Mouse (Mus musculus) small intestine, adult 2 months (tissue): ENCODE measurements around the gene Mark4. TPM values are rescaled to one million over a fixed set of nuclear protein-coding genes. Genes with fewer than 3 reads are reported as not detected.

Experiments used
- H3K27ac ChIP-seq: fragments of 200-500 bp; 2 replicates; pipeline ENCODE4 v1.5.1; 2012; ENCODE audit warnings: low read depth, low read length, control low read depth, inconsistent platforms; ENCODE audit not compliant: insufficient read depth
- H3K27me3 ChIP-seq: fragments of 200-500 bp; 2 replicates; pipeline ENCODE4 v1.6.1; 2012; ENCODE audit warnings: mild to moderate bottlenecking, moderate library complexity, low read length, inconsistent platforms; ENCODE audit not compliant: control insufficient read depth, insufficient read depth
- H3K36me3 ChIP-seq: fragments of 200-500 bp; 2 replicates; pipeline ENCODE4 v1.6.1; 2012; ENCODE audit warnings: mild to moderate bottlenecking, low read length, control low read depth, inconsistent platforms; ENCODE audit not compliant: control insufficient read depth, insufficient read depth
- H3K4me1 ChIP-seq: fragments of 200-500 bp; 2 replicates; pipeline ENCODE4 v1.6.1; 2012; ENCODE audit warnings: low read length, inconsistent platforms, mixed read lengths; ENCODE audit not compliant: control insufficient read depth, insufficient read depth, insufficient read length
- H3K4me3 ChIP-seq: fragments of 200-500 bp; 2 replicates; pipeline ENCODE4 v1.5.1; 2012; ENCODE audit warnings: low read depth, mild to moderate bottlenecking, control low read depth, inconsistent platforms, low read length, moderate library complexity
- CTCF ChIP-seq: fragments of 200-500 bp; IDR thresholded peaks from 2 replicates; pipeline ENCODE4 v1.5.1; 2012; ENCODE audit warnings: low read depth, mild to moderate bottlenecking, control low read depth, inconsistent platforms, low read length, moderate library complexity, mixed read lengths; ENCODE audit not compliant: insufficient replicate concordance, insufficient read length; ENCODE audit errors: extremely low read depth
- POLR2A ChIP-seq: fragments of 200-500 bp; IDR thresholded peaks from 2 replicates; pipeline ENCODE4 v1.6.1; 2012; ENCODE audit warnings: low read depth, mild to moderate bottlenecking, control low read depth, inconsistent platforms, low read length, moderate library complexity
- WGBS: fragments of 180-500 bp; shearing (Covaris S2); methylation state at CpG from one replicate; pipeline ENCODE4 v1.1.7; 2018; 5-methylcytosine and 5-hydroxymethylcytosine counted together
- polyA plus RNA-seq: library from polyadenylated mRNA; depleted of rRNA; stranded (reverse); fragments of >200 nt; gene quantifications from 2 replicates; pipeline ENCODE4 v1.2.3, GENCODE M21; 2012; rRNA removed

Mark4 gene
- polyA plus RNA-seq, result 11.6 and 27.4 TPM in 2 replicates

GRCm38 (mm10) chr7:19458591-19459111, at the start of gene Mark4:
Gene Mark4 (minus strand): TSS chr7:19458821.
- TF ChIP-seq POLR2A, result peak; percentile 55; the same call in 1 of the 2 replicates
- 0 out of 2 replicates have a peak, but pooled peaks have one; percentile 3 for TF ChIP-seq CTCF

GRCm38 (mm10) chr7:19507612-19507981, 49.0 kb upstream of the Mark4 start:
- Histone ChIP-seq H3K4me1 (peaks cover 16% of the 10 kb centered on the region), H3K36me3 (no peaks in the 10 kb centered on the region), H3K4me3 (peak overlapping the region; percentile 83), H3K27ac (no peak overlapping the region), H3K27me3 (no peaks in the 10 kb centered on the region)
- TF ChIP-seq POLR2A, result no peak
- TF ChIP-seq CTCF, result no peak
- WGBS, result 4% methylated on average over 18 of the region's 18 CpGs

More at GRCm38 (mm10) chr7:19458591-19459111, at the start of gene Mark4:
- H3K27ac ChIP-seq, result peak within 1 kb of the TSS; percentile 14; the same call in 1 of the 2 replicates
- no peaks in the 10 kb centered on the region for H3K27me3 ChIP-seq
- peak within 1 kb of the TSS; percentile 99 for H3K4me3 ChIP-seq
- H3K4me1 ChIP-seq, result peaks cover 15% of the 10 kb centered on the region
- no peaks in the 10 kb centered on the region for H3K36me3 ChIP-seq
- WGBS, result 2% methylated on average over 37 of the region's 42 CpGs

- H3K27ac ChIP-seq, result no peak overlapping the region
- WGBS, result 7% methylated on average over 71 of the region's 71 CpGs
- no peaks in the 10 kb centered on the region for H3K36me3 ChIP-seq
- TF ChIP-seq POLR2A (no peak), CTCF (no peak)
- no peaks in the 10 kb centered on the region for H3K27me3 ChIP-seq
- H3K4me1 ChIP-seq, result peaks cover 16% of the 10 kb centered on the region
- peak overlapping the region; percentile 83 for H3K4me3 ChIP-seq
These were observed 48.5 kb upstream of the Mark4 start for GRCm38 (mm10) chr7:19506969-19507611.

- 68% methylated on average over 6 of the region's 6 CpGs for WGBS
- TF ChIP-seq CTCF (no peak), POLR2A (no peak)
- H3K36me3 ChIP-seq, result no peaks in the 10 kb centered on the region
- no peak overlapping the region for H3K4me3 ChIP-seq
- H3K27me3 ChIP-seq, result no peaks in the 10 kb centered on the region
- H3K4me1 ChIP-seq, result peaks cover 16% of the 10 kb centered on the region
- H3K27ac ChIP-seq, result no peak overlapping the region
These were observed 47.7 kb upstream of the Mark4 start for GRCm38 (mm10) chr7:19506326-19506725.

GRCm38 (mm10) chr7:19503481-19504068, 45.0 kb upstream of the Mark4 start:
- TF ChIP-seq CTCF (peak; percentile 78; the same call in 1 of the 2 replicates), POLR2A (no peak)
- Histone ChIP-seq H3K4me1 (peaks cover 10% of the 10 kb centered on the region), H3K27me3 (no peaks in the 10 kb centered on the region), H3K4me3 (no peak overlapping the region), H3K36me3 (no peaks in the 10 kb centered on the region), H3K27ac (no peak overlapping the region)
- 22% methylated on average over 5 of the region's 5 CpGs for WGBS

GRCm38 (mm10) chr7:19501658-19502057, 43.0 kb upstream of the Mark4 start:
- TF ChIP-seq CTCF, result no peak
- H3K27ac ChIP-seq, result peak overlapping the region; percentile 25; the same call in 1 of the 2 replicates
- no peaks in the 10 kb centered on the region for H3K27me3 ChIP-seq
- H3K4me1 ChIP-seq, result peaks cover 2% of the 10 kb centered on the region; the same call in 1 of the 2 replicates
- no peaks in the 10 kb centered on the region for H3K36me3 ChIP-seq
- no peak overlapping the region for H3K4me3 ChIP-seq
- 79% methylated on average over 4 of the region's 4 CpGs for WGBS
